Mouse (Mus musculus) ES-E14 (cell line): ENCODE data around the gene Trcg1.

ENCODE experiments used
- HCFC1 ChIP-seq: IDR thresholded peaks from 2 replicates; pipeline ENCODE4 v1.6.1; 2012; ENCODE audit warnings: low read length, inconsistent platforms, borderline replicate concordance; ENCODE audit not compliant: insufficient read depth
- MAFK ChIP-seq: IDR thresholded peaks from 2 replicates; pipeline ENCODE4 v1.6.1; 2014; ENCODE audit warnings: mild to moderate bottlenecking, low read depth, low read length, inconsistent platforms; ENCODE audit not compliant: insufficient read depth

DNA sequence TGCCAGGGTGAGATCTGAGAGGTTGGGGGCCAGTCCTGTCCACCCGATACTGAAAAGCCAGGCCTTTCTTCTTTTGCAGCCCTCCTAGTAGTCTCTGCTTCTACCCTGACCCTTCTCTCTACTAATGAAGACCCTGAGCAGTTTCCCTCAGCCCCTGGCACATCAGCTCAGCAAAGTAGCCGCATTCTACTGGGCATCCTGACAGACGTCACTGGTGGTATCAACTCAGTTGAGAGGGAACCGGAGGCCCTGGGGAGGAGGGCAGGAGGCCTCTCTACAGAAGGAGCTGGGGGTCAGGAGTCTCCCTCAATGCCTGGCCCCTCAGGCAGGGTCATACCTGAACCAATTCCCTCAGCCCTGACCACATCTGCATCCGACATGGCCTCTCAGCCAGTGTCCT lies 4.8 kb downstream of the Trcg1 start:
- TF ChIP-seq MAFK (no peak), HCFC1 (no peak)
